Mouse (Mus musculus) forebrain, embryonic 16.5 days (tissue): ENCODE results near the gene Rbm33. TPM values are rescaled to one million over a fixed set of nuclear protein-coding genes. Genes with fewer than 3 reads are reported as not detected.

Experiments used
- ATAC-seq: fragments of 200-750 bp; cut with Nextera tagmentation; 2 replicates; pipeline ENCODE4 v1.8.0; 2017; ENCODE audit warnings: mild to moderate bottlenecking, moderate library complexity
- H3K27ac ChIP-seq: fragments of 300-500 bp; sonication (generic); 2 replicates; pipeline ENCODE4 v1.5.1; 2014; ENCODE audit warnings: low read length, control low read depth
- H3K27me3 ChIP-seq: fragments of 300-500 bp; sonication (generic); replicated peaks from 2 replicates; pipeline ENCODE4 v1.6.1; 2014; ENCODE audit warnings: low read length; ENCODE audit not compliant: control insufficient read depth, insufficient read depth
- H3K36me3 ChIP-seq: fragments of 300-500 bp; sonication (generic); 2 replicates; pipeline ENCODE4 v1.6.1; 2014; ENCODE audit not compliant: control insufficient read depth, insufficient read depth
- H3K4me1 ChIP-seq: fragments of 300-500 bp; sonication (generic); replicated peaks from 2 replicates; pipeline ENCODE4 v1.6.1; 2014; ENCODE audit warnings: low read length; ENCODE audit not compliant: control insufficient read depth, insufficient read depth
- H3K4me2 ChIP-seq: fragments of 300-500 bp; sonication (generic); 2 replicates; pipeline ENCODE4 v1.6.1; 2014; ENCODE audit warnings: mild to moderate bottlenecking, low read length, control low read depth
- H3K4me3 ChIP-seq: fragments of 300-500 bp; sonication (generic); replicated peaks from 2 replicates; pipeline ENCODE4 v1.5.1; 2014; ENCODE audit warnings: mild to moderate bottlenecking, low read length, control low read depth
- H3K9ac ChIP-seq: fragments of 300-500 bp; sonication (generic); replicated peaks from 2 replicates; pipeline ENCODE4 v1.6.1; 2014; ENCODE audit warnings: low read depth, low read length, control low read depth
- H3K9me3 ChIP-seq: fragments of 300-500 bp; sonication (generic); 2 replicates; pipeline ENCODE4 v1.6.1; 2016; ENCODE audit warnings: low read length; ENCODE audit not compliant: control insufficient read depth
- WGBS: fragments of 180-500 bp; shearing (Covaris S2); extraction: QIAGEN DNeasy Blood & Tissue Kit; methylation state at CpG from one replicate; pipeline ENCODE4 v1.1.7; 2014; 5-methylcytosine and 5-hydroxymethylcytosine counted together
- polyA plus RNA-seq: library from polyadenylated mRNA; unstranded; fragments of >200 nt; fragmentation: Nextera tagmentation; extraction: Ambion mirVana; gene quantifications from 2 replicates; pipeline ENCODE4 v1.2.1, GENCODE M21; 2015

Gene Rbm33
- polyA plus RNA-seq, 1 experiment from 2014 or later: 18.8 TPM

DNA sequence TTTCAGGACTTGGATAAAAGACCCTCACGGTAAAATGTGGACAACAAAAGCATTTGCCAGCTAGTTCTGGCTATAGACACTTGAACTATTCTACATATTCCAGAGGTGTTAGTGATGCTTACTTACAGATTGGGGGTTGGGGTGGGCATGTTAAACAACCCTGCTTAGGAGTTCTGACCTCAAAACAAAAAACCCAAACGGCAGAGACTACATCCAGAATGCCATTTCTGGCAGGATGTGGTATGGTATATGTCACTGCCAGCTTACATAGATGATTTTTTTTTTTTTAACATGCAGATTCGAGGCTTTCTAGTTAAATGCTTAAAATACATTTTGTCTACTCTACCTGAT lies 971 bp downstream of the Rbm33 start:
- ATAC-seq: no peak
- Histone ChIP-seq H3K4me1 (peaks cover 25% of the 10 kb centered on the region), H3K27ac (no peak overlapping the region)

DNA sequence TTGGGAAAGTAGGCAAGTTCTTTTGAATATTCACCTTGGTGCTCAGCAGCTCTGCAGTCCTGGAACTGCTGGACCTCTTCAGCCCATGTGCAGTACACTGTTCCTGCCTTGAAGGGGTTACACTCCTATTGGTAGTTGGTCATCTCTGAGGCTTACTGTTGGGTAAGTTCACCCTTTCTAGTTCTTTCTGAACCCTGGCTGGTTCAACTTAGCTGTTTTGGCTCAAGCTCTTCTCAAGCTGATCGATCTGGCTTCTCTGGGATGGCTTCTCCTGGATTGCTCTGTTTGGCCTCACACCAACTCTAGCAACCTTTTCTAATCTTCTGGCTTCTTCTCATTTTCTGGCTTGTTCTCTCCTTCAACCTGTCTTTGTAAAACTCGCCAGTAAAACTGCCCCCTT lies 1.8 kb downstream of the Rbm33 start:
- ATAC-seq: no peak
- Histone ChIP-seq H3K4me1 (peaks cover 25% of the 10 kb centered on the region), H3K27ac (no peak overlapping the region), H3K27me3 (no peaks in the 10 kb centered on the region), H3K36me3 (no peaks in the 10 kb centered on the region), H3K9me3 (no peaks in the 10 kb centered on the region), H3K4me2 (peak overlapping the region; percentile 74), H3K4me3 (peak overlapping the region; percentile 28), H3K9ac (peak overlapping the region; percentile 19; the same call in 1 of the 2 replicates)
- WGBS: 55% methylated on average over 2 of the region's 2 CpGs

More for the DNA sequence above, 971 bp downstream of the Rbm33 start:
- H3K27me3 ChIP-seq: no peaks in the 10 kb centered on the region
- WGBS: 3% methylated on average over 3 of the region's 3 CpGs
- H3K4me2 ChIP-seq: peak overlapping the region; percentile 74
- H3K9ac ChIP-seq: peak overlapping the region; percentile 99
- H3K36me3 ChIP-seq: no peaks in the 10 kb centered on the region
- peak overlapping the region; percentile 89 for H3K4me3 ChIP-seq
- H3K9me3 ChIP-seq: no peaks in the 10 kb centered on the region

DNA sequence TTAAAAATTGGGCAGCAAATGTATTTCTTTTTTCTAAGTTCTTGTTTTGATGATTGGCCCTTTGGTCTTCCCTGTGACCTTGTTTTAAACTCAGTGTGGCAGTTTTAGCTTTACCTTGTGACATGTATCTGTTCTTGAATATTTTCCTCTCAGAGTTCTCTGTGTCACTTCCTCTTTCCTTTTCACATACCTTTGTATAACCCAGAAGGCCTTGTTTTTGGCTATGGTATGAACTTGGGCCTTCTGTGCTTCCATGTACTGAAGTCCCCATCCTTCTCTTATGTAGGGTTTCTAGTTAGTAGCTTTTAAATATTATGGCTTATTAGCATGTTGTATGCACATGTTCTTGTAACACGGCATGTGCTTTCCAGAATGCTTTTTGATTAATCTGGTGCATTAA lies 4.8 kb downstream of the Rbm33 start:
- H3K4me3 ChIP-seq: no peak overlapping the region
- H3K9ac ChIP-seq: no peak overlapping the region
- ATAC-seq: no peak
- peaks cover 25% of the 10 kb centered on the region for H3K4me1 ChIP-seq
- H3K27ac ChIP-seq: no peak overlapping the region
- H3K36me3 ChIP-seq: no peaks in the 10 kb centered on the region
- H3K9me3 ChIP-seq: no peaks in the 10 kb centered on the region
- WGBS: 88% methylated on average over 1 of the region's 1 CpGs
- no peaks in the 10 kb centered on the region for H3K27me3 ChIP-seq
- no peak overlapping the region for H3K4me2 ChIP-seq

DNA sequence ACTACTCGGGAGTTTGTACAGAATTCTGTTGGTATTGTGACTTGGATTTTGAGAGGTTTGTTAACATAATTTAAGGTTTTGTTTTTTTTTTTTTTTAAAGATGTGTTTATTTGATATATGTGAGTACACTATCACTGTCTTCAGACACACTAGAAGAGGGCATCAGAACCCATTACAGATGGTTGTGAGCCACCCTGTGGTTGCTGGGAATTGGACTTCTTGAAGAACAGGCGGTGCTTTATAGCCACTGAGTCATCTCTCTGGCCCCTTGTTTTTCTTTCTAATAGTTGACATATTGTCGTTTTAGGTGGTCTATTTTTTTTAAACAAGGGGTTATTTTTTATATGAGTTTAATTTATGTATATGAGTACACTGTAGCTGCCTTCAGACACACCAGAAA lies 5.3 kb downstream of the Rbm33 start:
- no peaks in the 10 kb centered on the region for H3K36me3 ChIP-seq
- H3K27me3 ChIP-seq: no peaks in the 10 kb centered on the region
- no peak overlapping the region for H3K9ac ChIP-seq
- H3K9me3 ChIP-seq: no peaks in the 10 kb centered on the region
- no peak overlapping the region for H3K4me2 ChIP-seq
- peaks cover 25% of the 10 kb centered on the region for H3K4me1 ChIP-seq
- no peak for ATAC-seq
- H3K27ac ChIP-seq: no peak overlapping the region
- WGBS: 86% methylated on average over 3 of the region's 3 CpGs
- no peak overlapping the region for H3K4me3 ChIP-seq

DNA sequence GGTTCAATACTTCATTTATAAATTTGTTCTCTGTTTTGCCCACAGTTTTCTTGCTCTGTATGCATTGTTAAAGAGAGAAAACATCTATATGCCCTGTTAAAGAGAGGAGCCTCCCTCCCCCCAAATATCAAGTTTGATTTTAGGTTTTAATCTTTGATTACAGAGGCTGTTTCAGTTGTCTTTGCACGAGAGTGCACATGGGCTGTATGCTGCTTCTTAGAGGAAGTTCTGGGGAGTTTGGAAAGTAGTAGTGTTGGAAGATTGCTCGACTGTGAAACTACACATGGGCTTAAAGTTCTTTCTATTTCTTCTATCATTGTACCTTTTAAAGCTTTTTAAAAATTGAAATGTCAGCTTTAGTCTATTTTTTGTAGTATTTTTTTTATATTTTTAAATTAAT lies 6.9 kb downstream of the Rbm33 start:
- H3K36me3 ChIP-seq: no peaks in the 10 kb centered on the region
- ATAC-seq: no peak
- H3K4me1 ChIP-seq: peaks cover 19% of the 10 kb centered on the region
- no peak overlapping the region for H3K27ac ChIP-seq
- H3K4me3 ChIP-seq: no peak overlapping the region
- H3K9me3 ChIP-seq: no peaks in the 10 kb centered on the region
- no peak overlapping the region for H3K9ac ChIP-seq
- H3K4me2 ChIP-seq: no peak overlapping the region
- H3K27me3 ChIP-seq: no peaks in the 10 kb centered on the region
- WGBS: 87% methylated on average over 2 of the region's 2 CpGs

DNA sequence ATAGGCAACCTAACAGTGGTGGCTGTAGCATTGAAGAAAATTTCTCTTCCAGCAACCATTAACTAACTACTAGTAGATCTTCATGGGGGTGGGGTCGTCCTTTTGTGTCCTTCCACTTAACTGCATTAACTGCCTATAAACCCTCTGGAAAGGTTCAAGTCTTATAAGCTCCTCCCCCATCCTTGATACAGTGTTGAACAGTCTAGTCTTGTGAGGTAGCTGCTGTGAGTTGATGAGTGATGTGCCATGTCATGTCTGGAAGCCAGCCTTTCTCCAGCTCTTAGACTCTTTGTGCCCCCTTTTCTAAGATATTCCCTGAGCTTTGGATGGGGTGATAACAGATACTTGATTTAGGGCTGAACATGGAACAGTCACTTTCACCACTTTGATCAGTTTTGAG lies 7.5 kb downstream of the Rbm33 start:
- 79% methylated on average over 1 of the region's 1 CpGs for WGBS
- no peak overlapping the region for H3K4me3 ChIP-seq
- no peak for ATAC-seq
- H3K9me3 ChIP-seq: no peaks in the 10 kb centered on the region
- H3K4me2 ChIP-seq: no peak overlapping the region
- H3K4me1 ChIP-seq: peaks cover 13% of the 10 kb centered on the region
- H3K27ac ChIP-seq: no peak overlapping the region
- H3K36me3 ChIP-seq: no peaks in the 10 kb centered on the region
- no peaks in the 10 kb centered on the region for H3K27me3 ChIP-seq
- H3K9ac ChIP-seq: no peak overlapping the region

DNA sequence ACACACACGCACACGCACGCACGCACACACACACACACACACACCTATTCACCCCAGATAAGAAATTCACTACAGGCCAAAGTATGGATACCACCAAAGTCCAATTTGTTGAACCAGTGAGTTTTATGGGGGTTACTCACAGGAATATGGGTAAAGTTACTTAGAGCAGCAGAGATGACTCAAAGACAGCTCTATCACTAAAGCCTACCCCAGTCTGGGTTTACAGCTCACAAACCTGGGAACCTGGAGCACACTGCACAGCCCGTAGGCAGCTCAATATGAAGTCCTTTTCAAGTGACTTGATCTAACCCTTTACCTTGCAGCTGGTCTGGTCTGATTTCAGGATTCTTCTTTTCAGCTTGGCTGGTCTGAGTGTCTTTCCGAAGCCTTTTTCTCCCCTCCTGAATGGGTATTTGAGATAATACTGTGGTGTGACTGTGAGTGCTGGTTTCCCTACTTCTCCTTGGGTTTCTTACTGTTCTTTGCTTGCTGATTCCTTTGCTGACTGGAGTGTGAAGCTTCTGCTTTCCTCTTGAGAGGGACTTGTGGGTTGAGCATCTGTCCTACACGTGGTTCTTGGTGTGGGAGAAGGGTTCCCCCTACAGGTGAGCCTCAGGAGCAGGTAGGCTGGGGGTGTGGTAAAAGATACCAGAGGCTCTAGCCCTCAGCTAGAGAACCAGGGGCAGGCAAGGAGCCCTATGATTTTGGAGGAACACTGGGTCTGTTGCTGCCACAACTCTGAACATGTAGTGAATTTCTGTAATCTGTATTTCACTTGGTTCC lies 12.3 kb downstream of the Rbm33 start:
- Histone ChIP-seq H3K36me3 (0 out of 2 replicates have a peak, but pooled peaks cover 3% of the 10 kb centered on the region), H3K9ac (no peak overlapping the region), H3K4me1 (no peaks in the 10 kb centered on the region), H3K4me3 (no peak overlapping the region), H3K4me2 (no peak overlapping the region), H3K27me3 (no peaks in the 10 kb centered on the region), H3K27ac (no peak overlapping the region), H3K9me3 (no peaks in the 10 kb centered on the region)
- WGBS: 73% methylated on average over 7 of the region's 7 CpGs
- no peak for ATAC-seq

DNA sequence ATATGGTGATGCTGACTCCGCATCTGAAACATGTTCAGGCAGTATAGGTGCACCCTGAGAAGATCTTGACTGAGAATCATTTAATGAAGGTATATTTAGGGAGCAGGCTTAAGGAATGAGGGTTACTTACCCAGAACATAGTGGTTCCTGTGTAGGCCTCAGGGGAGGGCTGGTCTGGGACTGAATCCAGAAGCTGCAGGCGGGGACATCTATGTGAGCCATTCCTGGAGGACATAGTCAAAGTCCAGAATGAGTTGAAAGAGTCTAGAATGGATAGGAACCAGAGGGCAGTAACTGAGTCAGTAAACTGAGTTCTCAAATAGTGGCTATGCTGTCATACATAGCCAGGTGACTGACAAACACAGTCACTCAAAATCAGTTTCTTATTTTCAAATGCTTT lies 16.8 kb downstream of the Rbm33 start:
- Histone ChIP-seq H3K4me3 (no peak overlapping the region), H3K27ac (no peak overlapping the region), H3K27me3 (no peaks in the 10 kb centered on the region), H3K9me3 (no peaks in the 10 kb centered on the region), H3K4me1 (no peaks in the 10 kb centered on the region), H3K4me2 (no peak overlapping the region), H3K36me3 (peaks cover 13% of the 10 kb centered on the region), H3K9ac (no peak overlapping the region)
- 86% methylated on average over 2 of the region's 2 CpGs for WGBS
- no peak for ATAC-seq

DNA sequence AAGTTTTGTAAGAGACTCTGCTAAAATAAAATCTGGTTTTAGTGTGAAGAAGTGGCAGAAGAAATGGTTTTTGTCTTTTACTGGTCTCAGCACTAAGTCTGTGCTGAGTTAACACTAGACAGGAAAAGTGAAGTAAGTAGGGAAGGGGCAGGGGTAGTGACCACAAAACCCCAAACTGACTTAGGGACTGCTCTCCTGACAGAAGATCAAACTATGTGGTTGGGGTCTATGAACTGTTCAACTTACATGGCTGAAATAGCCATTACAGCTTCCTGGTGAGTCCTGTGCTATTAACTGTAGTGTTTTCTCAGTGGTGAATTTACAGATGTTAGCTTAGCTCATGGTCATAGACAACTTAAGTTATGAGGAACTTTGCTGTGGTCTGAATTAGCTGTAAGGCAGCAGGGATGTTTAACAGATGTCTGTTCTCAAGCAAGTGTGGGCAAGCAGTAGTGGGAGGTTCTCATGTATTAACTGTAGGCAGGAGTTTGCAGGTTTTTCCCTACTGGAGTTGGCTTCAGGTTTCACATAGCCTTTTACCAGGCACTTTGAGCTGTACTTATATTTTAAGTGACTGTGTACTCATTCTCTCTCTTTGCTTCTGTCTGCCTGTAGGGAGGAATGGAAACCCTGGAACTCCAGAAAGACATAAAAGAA lies 35.1 kb downstream of the Rbm33 start:
- ATAC-seq: no peak
- H3K4me3 ChIP-seq: no peak overlapping the region
- H3K4me1 ChIP-seq: no peaks in the 10 kb centered on the region
- H3K4me2 ChIP-seq: no peak overlapping the region
- peaks cover 21% of the 10 kb centered on the region for H3K36me3 ChIP-seq
- H3K27ac ChIP-seq: no peak overlapping the region
- H3K9me3 ChIP-seq: no peaks in the 10 kb centered on the region
- H3K27me3 ChIP-seq: no peaks in the 10 kb centered on the region
- H3K9ac ChIP-seq: no peak overlapping the region
